Mouse (Mus musculus): ENCODE results near the gene Serpina3a. TPM values are rescaled to one million over a fixed set of nuclear protein-coding genes. Genes with fewer than 3 reads are reported as not detected.
"Not testable (repeated sequence)": the region's sequence is repeated elsewhere in the genome, so short reads cannot be mapped to it uniquely, and the experiment has no call there.

The Serpina3a gene
- polyA plus RNA-seq (2021) = not detected

DNA sequence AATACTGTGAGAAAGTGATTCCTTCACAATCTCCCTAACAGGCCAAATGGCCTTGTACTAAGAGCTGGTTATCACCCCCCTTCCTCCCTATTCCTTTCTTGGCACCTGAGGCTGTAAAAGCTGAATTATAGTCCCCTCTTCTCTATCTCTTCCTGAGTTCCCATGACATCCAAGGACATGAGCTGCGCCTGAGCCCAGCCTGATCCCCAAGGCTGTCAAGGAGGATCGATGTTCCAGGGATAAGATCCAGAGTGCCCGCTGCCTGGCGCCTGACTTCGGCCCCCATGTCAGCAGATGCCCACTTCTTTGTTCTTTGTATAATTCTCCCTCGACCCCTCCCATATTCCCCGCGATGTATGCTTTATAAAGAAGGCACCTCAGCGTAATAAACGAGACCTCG, at the start of gene Serpina3a:
Serpina3a (plus strand) TSS at position 392 of the 400 bp plus-strand sequence.
- H3K27me3 ChIP-seq; ATAC-seq; POLR2A ChIA-PET; CTCF ChIA-PET; in situ Hi-C loops (cut with MboI; ENCODE audit: low pct_unique_long_range_greater_than_20kb); DNase-seq (ENCODE audit: low read depth, low spot score): not testable (repeated sequence)

- TF ChIP-seq CTCF (IDR thresholded peaks at IDR 0.05) = no peak
- H3K27me3 ChIP-seq = no peaks in the 10 kb centered on the region
- DNase-seq (ENCODE audit: low read depth, low spot score) (no peak), ATAC-seq (peak; percentile 37)
- CTCF ChIA-PET = no interaction called here
- POLR2A ChIA-PET = no interaction called here
- in situ Hi-C loops (cut with MboI; ENCODE audit: low pct_unique_long_range_greater_than_20kb) = loop anchor here (25.0 kb wide), 1 partner anchor 848 kb away; no protein-coding TSS in a partner anchor
These were observed 48.0 kb upstream of the Serpina3a start for GRCm38 (mm10) chr12:104064532-104064931.

DNA sequence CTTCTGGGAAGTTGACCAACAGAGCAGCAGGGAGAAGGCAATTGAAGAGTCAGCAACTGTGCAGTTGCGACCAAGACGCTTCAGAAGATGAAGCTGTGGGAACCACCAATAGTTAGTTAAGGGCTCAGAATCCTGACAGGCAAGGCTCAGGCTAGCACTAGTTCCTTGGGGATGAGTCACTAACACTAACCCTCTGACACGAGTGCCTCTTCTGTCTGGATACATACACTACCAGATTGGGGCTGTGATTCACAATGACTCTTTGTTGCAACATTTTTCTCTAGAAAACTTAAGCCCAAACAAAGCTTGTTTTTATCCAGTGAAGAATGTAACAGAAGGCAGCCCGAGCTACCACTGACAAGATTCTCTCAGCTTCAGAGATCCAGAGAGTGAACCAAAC, 47.5 kb upstream of the Serpina3a start:
- DNase-seq (ENCODE audit: low read depth, low spot score) = peak; percentile 83

DNA sequence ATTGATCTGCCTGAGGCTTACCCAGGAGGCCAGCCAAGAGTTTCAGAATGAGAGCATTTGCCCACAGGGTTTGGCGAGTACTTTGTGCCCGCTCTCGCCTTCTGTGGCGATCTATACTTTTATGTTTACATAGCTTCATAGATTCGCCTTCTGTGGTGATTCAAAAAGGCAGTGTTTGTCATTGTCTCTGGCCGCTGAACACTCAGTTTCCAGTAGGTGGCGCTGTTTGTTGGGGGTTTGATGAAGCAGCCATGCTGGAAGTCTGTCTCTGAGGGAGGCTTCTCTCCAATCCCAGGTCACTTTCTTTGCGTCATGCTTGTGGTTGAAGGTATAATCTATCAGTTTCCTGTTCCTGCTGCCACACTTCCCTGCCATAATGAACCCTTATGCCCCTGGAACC, 46.3 kb upstream of the Serpina3a start:
- CTCF ChIA-PET = interaction anchor here (1.0 to 1.9 kb wide), 4 partner anchors 36 to 74 kb away, joined by 3 to 6 read pairs (median 4); no protein-coding TSS in a partner anchor
- in situ Hi-C loops (cut with MboI; ENCODE audit: low pct_unique_long_range_greater_than_20kb) = loop anchor here (25.0 kb wide), 1 partner anchor 846 kb away; no protein-coding TSS in a partner anchor
- TF ChIP-seq CTCF (IDR thresholded peaks at IDR 0.05) = peak; percentile 64
- no peak for ATAC-seq
- POLR2A ChIA-PET = interaction anchor here (0.6 kb wide), 2 partner anchors 14 to 421 kb away, joined by 4 read pairs; no protein-coding TSS in a partner anchor
- no peaks in the 10 kb centered on the region for H3K27me3 ChIP-seq
- DNase-seq (ENCODE audit: low read depth, low spot score) = no peak

More for the DNA sequence above, 47.5 kb upstream of the Serpina3a start:
- in situ Hi-C loops (cut with MboI; ENCODE audit: low pct_unique_long_range_greater_than_20kb) = loop anchor here (25.0 kb wide), 1 partner anchor 847 kb away; no protein-coding TSS in a partner anchor
- H3K27me3 ChIP-seq = no peaks in the 10 kb centered on the region
- TF ChIP-seq CTCF (IDR thresholded peaks at IDR 0.05) = no peak
- POLR2A ChIA-PET = no interaction called here
- CTCF ChIA-PET = interaction anchor here (1.3 kb wide), 1 partner anchor 35 kb away, joined by 5 read pairs; no protein-coding TSS in a partner anchor
- ATAC-seq = peak; percentile 96

DNA sequence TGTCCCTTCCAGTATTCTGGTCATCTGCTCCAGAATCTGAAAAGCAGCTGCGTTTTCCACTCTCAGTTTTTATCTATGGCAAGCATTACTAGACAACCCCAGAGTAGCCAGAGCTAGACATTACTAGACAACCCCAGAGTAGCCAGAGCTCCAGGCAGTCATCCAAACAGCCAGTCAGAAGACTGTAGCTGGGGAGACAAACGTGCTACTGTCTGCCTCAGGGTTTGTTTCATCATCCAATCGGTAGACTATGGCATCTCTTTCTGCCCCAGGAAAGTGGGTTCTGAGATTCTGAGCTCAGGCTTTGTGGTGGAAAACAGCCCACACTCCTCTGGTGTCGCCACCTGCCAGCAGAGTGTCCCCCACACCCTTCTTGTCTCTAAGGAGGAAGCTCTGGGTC, 45.0 kb upstream of the Serpina3a start:
- POLR2A ChIA-PET = no interaction called here
- in situ Hi-C loops (cut with MboI; ENCODE audit: low pct_unique_long_range_greater_than_20kb) = loop anchor here (25.0 kb wide), 1 partner anchor 845 kb away; no protein-coding TSS in a partner anchor

GRCm38 (mm10) chr12:104069620-104070019, 42.9 kb upstream of the Serpina3a start:
- POLR2A ChIA-PET = no interaction called here
- TF ChIP-seq CTCF (IDR thresholded peaks at IDR 0.05) = peak; percentile 84
- in situ Hi-C loops (cut with MboI; ENCODE audit: low pct_unique_long_range_greater_than_20kb) = loop anchor here (5.0 to 25.0 kb wide), 3 partner anchors 72 to 843 kb away; no protein-coding TSS in a partner anchor
- DNase-seq (ENCODE audit: low read depth, low spot score) (no peak), ATAC-seq (no peak)
- CTCF ChIA-PET = interaction anchor here (1.5 to 3.3 kb wide), 3 partner anchors 39 to 78 kb away, joined by 4 to 23 read pairs (median 4); no protein-coding TSS in a partner anchor
- H3K27me3 ChIP-seq = no peaks in the 10 kb centered on the region

More for the DNA sequence above, 45.0 kb upstream of the Serpina3a start:
- no peak for DNase-seq (ENCODE audit: low read depth, low spot score)
- CTCF ChIA-PET = interaction anchor here (1.1 to 1.9 kb wide), 4 partner anchors 8 to 73 kb away, joined by 3 to 6 read pairs (median 4); no protein-coding TSS in a partner anchor
- no peak for ATAC-seq
- H3K27me3 ChIP-seq = no peaks in the 10 kb centered on the region
- TF ChIP-seq CTCF (IDR thresholded peaks at IDR 0.05) = no peak

DNA sequence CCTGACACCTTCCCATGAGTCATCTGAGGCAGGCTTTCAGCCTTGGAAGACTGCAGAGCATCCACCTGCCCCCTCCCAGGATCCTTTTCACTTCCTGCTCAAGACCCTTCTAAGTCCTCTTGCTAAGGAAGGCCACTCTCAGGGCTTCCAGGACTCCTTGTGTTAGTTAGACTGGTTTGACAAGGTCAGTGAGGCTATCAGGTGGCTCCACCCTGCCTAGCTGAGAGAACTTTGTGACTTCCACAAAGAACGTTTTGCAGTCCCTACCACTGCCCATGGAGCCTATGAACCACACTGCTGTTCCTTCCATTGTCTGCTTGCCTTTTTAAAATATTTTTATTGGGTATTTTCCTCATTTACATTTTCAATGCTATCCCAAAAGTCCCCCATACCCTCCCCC, 40.8 kb upstream of the Serpina3a start:
- no peaks in the 10 kb centered on the region for H3K27me3 ChIP-seq
- in situ Hi-C loops (cut with MboI; ENCODE audit: low pct_unique_long_range_greater_than_20kb) = loop anchor here (5.0 to 25.0 kb wide), 3 partner anchors 74 to 841 kb away; no protein-coding TSS in a partner anchor
- no peak for ATAC-seq
- ChIA-PET CTCF (interaction anchor here (1.9 to 3.3 kb wide), 2 partner anchors 77 kb away, joined by 8 to 23 read pairs; no protein-coding TSS in a partner anchor), POLR2A (no interaction called here)
- no peak for DNase-seq (ENCODE audit: low read depth, low spot score)
- TF ChIP-seq CTCF (IDR thresholded peaks at IDR 0.05) = no peak

DNA sequence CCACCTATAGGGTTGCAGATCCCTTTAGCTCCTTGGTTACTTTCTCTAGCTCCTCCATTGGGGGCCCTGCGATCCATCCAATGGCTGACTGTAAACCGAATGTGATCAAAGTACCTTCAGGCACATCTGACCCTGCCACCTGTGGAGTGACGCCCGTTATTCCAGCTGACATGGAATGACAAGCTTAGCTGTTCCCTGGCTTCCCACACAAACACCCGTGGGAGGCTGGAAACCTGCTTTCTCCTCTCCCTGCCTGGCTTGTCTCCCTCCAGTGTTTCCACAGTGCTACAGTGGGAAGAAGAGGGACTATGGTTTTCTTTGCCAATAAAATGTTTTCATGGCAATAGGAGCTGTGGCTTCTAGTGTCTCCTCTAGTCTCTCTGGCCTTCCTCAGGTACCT, 40.2 kb upstream of the Serpina3a start:
- in situ Hi-C loops (cut with MboI; ENCODE audit: low pct_unique_long_range_greater_than_20kb) = loop anchor here (5.0 to 25.0 kb wide), 3 partner anchors 75 to 840 kb away; no protein-coding TSS in a partner anchor
- ATAC-seq = no peak
- POLR2A ChIA-PET = no interaction called here

GRCm38 (mm10) chr12:104090119-104090518, 22.4 kb upstream of the Serpina3a start:
- peaks cover 4% of the 10 kb centered on the region for H3K27me3 ChIP-seq
- DNase-seq (ENCODE audit: low read depth, low spot score) (no peak), ATAC-seq (no peak)
- no peak for TF ChIP-seq CTCF (IDR thresholded peaks at IDR 0.05)
- ChIA-PET CTCF (no interaction called here), POLR2A (no interaction called here)
- in situ Hi-C loops (cut with MboI; ENCODE audit: low pct_unique_long_range_greater_than_20kb) = no loop called here

More for the DNA sequence above, 40.2 kb upstream of the Serpina3a start:
- DNase-seq (ENCODE audit: low read depth, low spot score) = no peak
- TF ChIP-seq CTCF (IDR thresholded peaks at IDR 0.05) = no peak
- no peaks in the 10 kb centered on the region for H3K27me3 ChIP-seq
- CTCF ChIA-PET = interaction anchor here (1.2 to 1.9 kb wide), 3 partner anchors 69 to 77 kb away, joined by 3 to 8 read pairs (median 6); no protein-coding TSS in a partner anchor

- no peak for ATAC-seq
- CTCF ChIA-PET = no interaction called here
- in situ Hi-C loops (cut with MboI; ENCODE audit: low pct_unique_long_range_greater_than_20kb) = no loop called here
- TF ChIP-seq CTCF (IDR thresholded peaks at IDR 0.05) = no peak
- peaks cover 4% of the 10 kb centered on the region for H3K27me3 ChIP-seq
- POLR2A ChIA-PET = no interaction called here
- no peak for DNase-seq (ENCODE audit: low read depth, low spot score)
These were observed 21.2 kb upstream of the Serpina3a start for GRCm38 (mm10) chr12:104091303-104091702.

DNA sequence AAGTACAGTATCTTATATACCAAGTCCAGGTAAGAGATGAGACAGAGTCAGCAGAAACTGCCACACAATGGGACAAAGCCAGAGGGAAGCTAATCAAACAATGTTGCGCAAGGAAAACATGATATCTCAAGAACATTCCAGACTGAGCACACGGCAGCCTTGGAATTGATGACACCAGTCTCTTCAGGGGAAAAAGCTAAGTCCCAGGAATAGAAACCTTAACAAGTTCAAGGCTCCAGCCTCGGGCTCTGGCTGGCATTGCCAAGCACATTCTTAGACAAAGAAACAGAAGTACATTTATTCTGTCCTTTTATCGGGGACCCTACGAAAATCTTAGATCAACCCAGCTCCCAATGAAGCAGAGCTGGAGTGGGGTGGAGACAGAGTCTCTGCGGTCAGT, 11.8 kb upstream of the Serpina3a start, which contains the start of gene Serpina5:
Serpina5 (plus strand) TSS at position 346 of the 400 bp plus-strand sequence.
- no peaks in the 10 kb centered on the region for H3K27me3 ChIP-seq
- ChIA-PET POLR2A (no interaction called here), CTCF (no interaction called here)
- DNase-seq (ENCODE audit: low read depth, low spot score) = no peak
- no peak for ATAC-seq
- in situ Hi-C loops (cut with MboI; ENCODE audit: low pct_unique_long_range_greater_than_20kb) = no loop called here
- TF ChIP-seq CTCF (IDR thresholded peaks at IDR 0.05) = no peak

Measured in Patski (cell line).